Mouse (Mus musculus) bone marrow, adult 2 months (tissue): ENCODE measurements around the gene Wdr48.

Source experiments
- CTCF ChIP-seq: fragments of 200-500 bp; IDR thresholded peaks from 2 replicates; pipeline ENCODE4 v1.5.1; 2011; ENCODE audit warnings: low read length, control low read depth; ENCODE audit not compliant: control insufficient read depth, insufficient read depth
- POLR2A ChIP-seq: fragments of 200-500 bp; IDR thresholded peaks from 2 replicates; pipeline ENCODE4 v1.6.1; 2011; ENCODE audit warnings: low read depth, mild to moderate bottlenecking, control low read depth, low read length, borderline replicate concordance; ENCODE audit not compliant: control insufficient read depth

GRCm38 (mm10) chr9:119973869-119974520, 79.3 kb downstream of the Wdr48 start:
- no peak for TF ChIP-seq POLR2A
- peak; percentile 79 for TF ChIP-seq CTCF
